Mouse (Mus musculus) MEL (cell line): ENCODE data around the gene Brd1. TPM values are rescaled to one million over a fixed set of nuclear protein-coding genes. Genes with fewer than 3 reads are reported as not detected.

Experiments used
- DNase-seq: peaks from one replicate; pipeline ENCODE4 v3.0.0; 2011; ENCODE audit warnings: low read depth, low spot score
- H3K27ac ChIP-seq: 2 replicates; pipeline ENCODE4 v1.5.1; 2012; ENCODE audit warnings: low read depth, mild to moderate bottlenecking, control low read depth, low read length, moderate library complexity; ENCODE audit not compliant: control insufficient read depth
- H3K27me3 ChIP-seq, 2 experiments: fragments of 150-350 bp in 1 of 2; sonication (generic) in 1 of 2; 2 replicates each; pipeline ENCODE4 v1.6.1; 2012; ENCODE audit warnings: low read length in 2 of 2, mild to moderate bottlenecking in 2 of 2, improper control_type of control experiment in 1 of 2, moderate library complexity in 1 of 2; ENCODE audit not compliant: insufficient read depth in 2 of 2, control insufficient read depth in 1 of 2
- H3K36me3 ChIP-seq, 2 experiments: 2 replicates each; pipeline ENCODE4 v1.6.1; 2012 to 2014; ENCODE audit warnings: low read length in 2 of 2, improper control_type of control experiment in 1 of 2, inconsistent platforms in 1 of 2, mild to moderate bottlenecking in 1 of 2; ENCODE audit not compliant: insufficient read depth in 2 of 2, control insufficient read depth in 1 of 2
- H3K4me1 ChIP-seq, 2 experiments: fragments of 150-350 bp in 1 of 2; sonication (generic) in 1 of 2; 2 replicates each; pipeline ENCODE4 v1.6.1; 2012; ENCODE audit warnings: low read length in 2 of 2, improper control_type of control experiment in 1 of 2, mild to moderate bottlenecking in 1 of 2; ENCODE audit not compliant: insufficient read depth in 2 of 2, control insufficient read depth in 1 of 2
- H3K4me3 ChIP-seq, 2 experiments: fragments of 150-350 bp in 1 of 2; sonication (generic) in 1 of 2; 2 replicates each; pipeline ENCODE4 v1.5.1; 2012; ENCODE audit warnings: low read depth in 2 of 2, low read length in 2 of 2, mild to moderate bottlenecking in 2 of 2, moderate library complexity in 2 of 2, control low read depth in 1 of 2, improper control_type of control experiment in 1 of 2; ENCODE audit not compliant: control insufficient read depth in 1 of 2, insufficient read depth in 1 of 2
- H3K79me2 ChIP-seq: 2 replicates; pipeline ENCODE4 v1.6.1; 2012; ENCODE audit warnings: mild to moderate bottlenecking, low read length, moderate library complexity; ENCODE audit not compliant: control insufficient read depth, poor library complexity, insufficient read depth
- H3K9ac ChIP-seq: 2 replicates; pipeline ENCODE4 v1.6.1; 2012; ENCODE audit warnings: low read depth, mild to moderate bottlenecking, control low read depth, low read length, moderate library complexity; ENCODE audit not compliant: control insufficient read depth, poor library complexity, severe bottlenecking
- H3K9me3 ChIP-seq: fragments of 150-350 bp; sonication (generic); replicated peaks from 2 replicates; pipeline ENCODE4 v1.6.1; 2012; ENCODE audit warnings: mild to moderate bottlenecking, low read length, improper control_type of control experiment, moderate library complexity; ENCODE audit not compliant: insufficient read depth
- CTCF ChIP-seq, 3 experiments: IDR thresholded peaks in 2 of 3; conservative IDR thresholded peaks in 1 of 3; 2 replicates each; pipeline ENCODE4 v1.5.1; 2011 to 2012; ENCODE audit warnings: low read length in 3 of 3, low read depth in 2 of 3, mild to moderate bottlenecking in 2 of 3, improper control_type of control experiment in 1 of 3, inconsistent platforms in 1 of 3, mixed read lengths in 1 of 3, moderate library complexity in 1 of 3; ENCODE audit not compliant: control insufficient read depth in 1 of 3, insufficient read depth in 1 of 3, poor library complexity in 1 of 3, severe bottlenecking in 1 of 3
- E2F4 ChIP-seq: IDR thresholded peaks from 2 replicates; pipeline ENCODE4 v1.6.1; 2011; ENCODE audit warnings: low read depth, low read length, improper control_type of control experiment, borderline replicate concordance
- ELF1 ChIP-seq: IDR thresholded peaks from 2 replicates; pipeline ENCODE4 v1.6.1; 2014; ENCODE audit warnings: low read depth, mild to moderate bottlenecking, inconsistent platforms, low read length, improper control_type of control experiment, moderate library complexity
- GABPA ChIP-seq: IDR thresholded peaks from 2 replicates; pipeline ENCODE4 v1.6.1; 2012; ENCODE audit warnings: low read depth, mild to moderate bottlenecking, inconsistent platforms, low read length, improper control_type of control experiment, moderate library complexity
- GATA1 ChIP-seq: IDR thresholded peaks from 2 replicates; pipeline ENCODE4 v1.6.1; 2011; ENCODE audit warnings: low read depth, low read length, improper control_type of control experiment
- HCFC1 ChIP-seq: IDR thresholded peaks from 2 replicates; pipeline ENCODE4 v1.6.1; 2012; ENCODE audit warnings: low read depth, mild to moderate bottlenecking, inconsistent platforms, low read length, improper control_type of control experiment, moderate library complexity
- JUND ChIP-seq: IDR thresholded peaks from 2 replicates; pipeline ENCODE4 v1.6.1; 2011; ENCODE audit warnings: low read depth, mild to moderate bottlenecking, improper control_type of control experiment, low read length
- KAT2A ChIP-seq: conservative IDR thresholded peaks from 2 replicates; pipeline ENCODE4 v1.6.1; 2012; ENCODE audit warnings: low read depth, low read length, improper control_type of control experiment, inconsistent platforms
- MAZ ChIP-seq: IDR thresholded peaks from 2 replicates; pipeline ENCODE4 v1.6.1; 2012; ENCODE audit warnings: low read depth, mild to moderate bottlenecking, inconsistent platforms, low read length, improper control_type of control experiment
- MEF2A ChIP-seq: IDR thresholded peaks from 2 replicates; pipeline ENCODE4 v1.6.1; 2014; ENCODE audit warnings: low read depth, mild to moderate bottlenecking, inconsistent platforms, low read length, improper control_type of control experiment; ENCODE audit not compliant: poor library complexity, insufficient replicate concordance, severe bottlenecking; ENCODE audit errors: extremely low read depth
- MXI1 ChIP-seq: IDR thresholded peaks from 2 replicates; pipeline ENCODE4 v1.6.1; 2011; ENCODE audit warnings: mild to moderate bottlenecking, low read depth, low read length, improper control_type of control experiment
- MYC ChIP-seq: IDR thresholded peaks from 2 replicates; pipeline ENCODE4 v1.6.1; 2011; ENCODE audit warnings: low read depth, mild to moderate bottlenecking, low read length, improper control_type of control experiment, moderate library complexity
- NRF1 ChIP-seq: IDR thresholded peaks from 2 replicates; pipeline ENCODE4 v1.6.1; 2014; ENCODE audit warnings: low read depth, mild to moderate bottlenecking, inconsistent platforms, low read length, improper control_type of control experiment, moderate library complexity; ENCODE audit not compliant: poor library complexity, insufficient read depth, severe bottlenecking
- POLR2A ChIP-seq, 2 experiments: IDR thresholded peaks; 2 replicates each; pipeline ENCODE4 v1.6.1; 2011 to 2012; ENCODE audit warnings: low read length in 2 of 2, mild to moderate bottlenecking in 2 of 2, control low read depth in 1 of 2, improper control_type of control experiment in 1 of 2, low read depth in 1 of 2, moderate library complexity in 1 of 2; ENCODE audit not compliant: control insufficient read depth in 1 of 2, insufficient read depth in 1 of 2, poor library complexity in 1 of 2
- POLR2AphosphoS2 ChIP-seq: IDR thresholded peaks from 2 replicates; pipeline ENCODE4 v1.6.1; 2011; ENCODE audit warnings: low read length, improper control_type of control experiment
- POLR2AphosphoS5 ChIP-seq: IDR thresholded peaks from 2 replicates; pipeline ENCODE4 v1.6.1; 2012; ENCODE audit warnings: low read depth, borderline replicate concordance, mild to moderate bottlenecking, inconsistent platforms, low read length, moderate library complexity, mixed read lengths
- RAD21 ChIP-seq: IDR thresholded peaks from 2 replicates; pipeline ENCODE4 v1.6.1; 2011; ENCODE audit warnings: mild to moderate bottlenecking, low read depth, low read length, improper control_type of control experiment
- SMC3 ChIP-seq: IDR thresholded peaks from 2 replicates; pipeline ENCODE4 v1.6.1; 2011; ENCODE audit warnings: low read depth, low read length, improper control_type of control experiment
- TBP ChIP-seq: IDR thresholded peaks from 2 replicates; pipeline ENCODE4 v1.8.0; 2011; ENCODE audit warnings: low read depth, low read length, improper control_type of control experiment
- UBTF ChIP-seq: IDR thresholded peaks from 2 replicates; pipeline ENCODE4 v1.6.1; 2012; ENCODE audit warnings: low read depth, mild to moderate bottlenecking, inconsistent platforms, low read length, improper control_type of control experiment, moderate library complexity, borderline replicate concordance; ENCODE audit not compliant: insufficient read depth
- USF1 ChIP-seq: IDR thresholded peaks from 2 replicates; pipeline ENCODE4 v1.6.1; 2014; ENCODE audit warnings: low read depth, mild to moderate bottlenecking, inconsistent platforms, low read length, improper control_type of control experiment, moderate library complexity
- USF2 ChIP-seq, 2 experiments: IDR thresholded peaks; 2 replicates each; pipeline ENCODE4 v1.6.1; 2011 to 2012; ENCODE audit warnings: improper control_type of control experiment in 2 of 2, low read length in 2 of 2, borderline replicate concordance in 1 of 2, inconsistent platforms in 1 of 2, low read depth in 1 of 2, mild to moderate bottlenecking in 1 of 2; ENCODE audit not compliant: insufficient read depth in 1 of 2
- polyA plus RNA-seq, 2 experiments: library from polyadenylated mRNA; stranded (reverse) in 1 of 2; unstranded in 1 of 2; fragments of >175 nt in 1 of 2; fragments of >200 nt in 1 of 2; gene quantifications; 2 replicates each; pipeline versions ENCODE4 v1.2.1 to v1.2.4; 2012; ENCODE audit warnings: low replicate concordance in 2 of 2, low read depth in 1 of 2; ENCODE audit not compliant: insufficient read length in 2 of 2, insufficient read depth in 1 of 2, missing spikeins in 1 of 2
- total RNA-seq: library from RNA; depleted of rRNA; stranded (reverse); fragments of 300-350 nt; gene quantifications from 2 replicates; pipeline ENCODE4 v1.2.3, GENCODE M21; 2012

The Brd1 gene
- total and polyA plus RNA-seq, 3 experiments: 33.7 to 72.7 (median 43.1) TPM

DNA sequence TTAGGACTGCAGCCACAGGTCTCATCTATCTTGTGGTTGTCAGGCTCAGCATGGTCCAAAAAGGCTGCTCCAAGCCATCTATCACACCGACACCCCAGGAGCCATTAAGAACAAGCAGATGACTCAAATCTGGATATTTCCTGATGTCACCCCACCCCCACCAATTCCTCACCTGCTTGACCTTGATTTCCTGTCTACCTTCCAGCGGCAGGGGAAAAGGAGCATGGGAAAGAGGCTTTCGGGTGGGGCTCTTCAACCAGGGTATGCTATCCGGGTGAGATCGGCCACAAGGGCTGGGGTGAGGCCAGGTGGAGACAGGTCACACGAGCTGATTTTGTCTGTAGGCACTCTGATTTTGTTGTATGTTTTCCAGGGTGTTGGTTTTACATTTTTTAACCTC is 50.0 kb downstream of the Brd1 start (continued):
- TF ChIP-seq GATA1: no peak

DNA sequence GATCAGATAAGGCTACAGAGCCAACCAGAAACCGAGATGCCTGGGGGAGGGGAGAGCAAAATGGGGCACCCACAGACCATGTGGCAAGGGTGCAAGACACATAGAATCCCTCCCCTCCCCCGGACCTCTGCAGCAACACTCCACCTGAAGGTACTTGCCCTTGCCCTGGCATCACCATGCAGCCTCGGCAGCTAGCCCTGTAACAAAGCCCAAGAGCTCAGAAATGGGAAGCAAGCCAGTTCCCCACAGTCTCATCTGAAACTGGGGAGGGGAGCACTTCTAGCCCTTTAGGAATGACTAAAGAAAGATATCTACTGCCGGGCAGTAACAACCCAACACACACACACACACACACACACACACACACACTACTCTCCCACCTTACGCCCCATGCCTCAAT is 53.1 kb downstream of the Brd1 start:
- Histone ChIP-seq H3K79me2 (no peaks in the 10 kb centered on the region), H3K27me3 (no peaks in the 10 kb centered on the region), H3K9me3 (no peaks in the 10 kb centered on the region), H3K4me3 (no peak overlapping the region), H3K27ac (no peak overlapping the region), H3K36me3 (no peaks in the 10 kb centered on the region), H3K4me1 (peaks cover 0 to 8% of the 10 kb centered on the region in 2 experiments; a peak in 2 of 4 replicates), H3K9ac (no peak overlapping the region)
- no peak for DNase-seq
- TF ChIP-seq E2F4: no peak
- TF ChIP-seq MYC: no peak
- TF ChIP-seq USF1: no peak
- no peak for TF ChIP-seq POLR2AphosphoS5
- no peak for TF ChIP-seq ELF1

DNA sequence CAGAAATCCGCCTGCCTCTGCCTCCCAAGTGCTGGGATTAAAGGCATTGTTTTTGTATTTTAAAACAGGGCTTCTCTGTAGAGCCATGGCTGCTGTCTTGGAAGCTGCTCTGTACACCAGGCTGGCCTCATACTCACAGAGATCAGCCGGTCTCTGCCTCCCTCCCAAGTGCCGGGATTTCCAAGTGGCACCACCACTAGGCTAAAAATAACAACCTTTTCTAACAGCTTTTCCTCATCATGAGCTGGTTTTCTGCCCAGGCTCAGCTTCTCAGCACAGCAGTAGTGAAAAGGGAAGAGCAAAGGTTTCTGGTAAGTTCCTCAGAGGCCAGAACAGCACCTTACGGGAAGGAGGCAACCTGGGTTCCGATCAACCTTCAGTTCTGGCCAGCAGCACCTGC is 56.5 kb downstream of the Brd1 start:
- Histone ChIP-seq H3K9me3 (no peaks in the 10 kb centered on the region), H3K36me3 (no peaks in the 10 kb centered on the region), H3K79me2 (no peaks in the 10 kb centered on the region), H3K9ac (no peak overlapping the region), H3K27me3 (0 out of 4 replicates have a peak, but pooled peaks cover 0 to 2% of the 10 kb centered on the region in 2 experiments), H3K4me1 (peaks cover 0 to 8% of the 10 kb centered on the region in 2 experiments; a peak in 2 of 4 replicates), H3K4me3 (no peak overlapping the region), H3K27ac (no peak overlapping the region)
- TF ChIP-seq SMC3: no peak
- no peak for TF ChIP-seq USF2 (IDR thresholded peaks at IDR 0.05; ENCODE audit: borderline replicate concordance in 1 of 2, insufficient read depth in 1 of 2, low read depth in 1 of 2, low read length in 2 of 2)
- TF ChIP-seq MXI1: no peak
- TF ChIP-seq TBP: no peak
- DNase-seq: no peak

DNA sequence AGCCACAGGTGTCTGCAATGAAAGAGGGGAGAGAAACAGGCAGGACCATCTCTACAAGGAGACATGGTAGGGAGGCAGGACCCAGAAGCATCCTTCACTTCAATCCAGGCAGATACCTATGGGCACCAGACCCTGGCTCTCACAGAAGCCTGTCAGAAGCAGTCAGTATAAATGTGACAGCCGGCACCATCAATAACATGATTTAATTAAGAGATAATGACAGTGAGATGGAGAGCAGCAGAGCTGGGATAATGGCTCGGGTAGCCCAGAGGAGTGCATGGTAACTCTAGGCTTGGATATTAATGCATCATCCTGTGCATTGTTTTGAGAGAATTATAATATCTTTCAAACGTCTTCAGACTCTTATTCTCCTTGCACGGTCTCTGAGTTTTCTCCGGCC is 58.0 kb downstream of the Brd1 start:
- Histone ChIP-seq H3K9ac (no peak overlapping the region), H3K4me1 (peaks cover 0 to 5% of the 10 kb centered on the region in 2 experiments; a peak in 2 of 4 replicates), H3K27ac (no peak overlapping the region), H3K4me3 (no peak overlapping the region), H3K9me3 (no peaks in the 10 kb centered on the region), H3K79me2 (no peaks in the 10 kb centered on the region), H3K36me3 (no peaks in the 10 kb centered on the region), H3K27me3 (0 out of 4 replicates have a peak, but pooled peaks cover 0 to 2% of the 10 kb centered on the region in 2 experiments)
- no peak for DNase-seq
- no peak for TF ChIP-seq GABPA
- TF ChIP-seq POLR2AphosphoS5: no peak
- TF ChIP-seq KAT2A: no peak
- no peak for TF ChIP-seq HCFC1
- no peak for TF ChIP-seq UBTF
- no peak for TF ChIP-seq TBP
- TF ChIP-seq USF1: no peak
- TF ChIP-seq POLR2AphosphoS2: no peak
- TF ChIP-seq RAD21: no peak
- TF ChIP-seq USF2 (IDR thresholded peaks at IDR 0.05; ENCODE audit: borderline replicate concordance in 1 of 2, insufficient read depth in 1 of 2, low read depth in 1 of 2, low read length in 2 of 2): no peak
- TF ChIP-seq MYC: no peak
- TF ChIP-seq CTCF (IDR thresholded peaks at IDR 0.05 in 2 of 3, conservative IDR thresholded peaks at IDR 0.05 in 1 of 3; ENCODE audit: control insufficient read depth in 1 of 3, insufficient read depth in 1 of 3, low read depth in 2 of 3, low read length in 3 of 3, poor library complexity in 1 of 3, severe bottlenecking in 1 of 3): no peak
- no peak for TF ChIP-seq JUND
- TF ChIP-seq NRF1: no peak
- no peak for TF ChIP-seq MAZ
- TF ChIP-seq SMC3: no peak
- TF ChIP-seq POLR2A (IDR thresholded peaks at IDR 0.05; ENCODE audit: control insufficient read depth in 1 of 2, insufficient read depth in 1 of 2, low read depth in 1 of 2, low read length in 2 of 2, poor library complexity in 1 of 2): no peak
- TF ChIP-seq MEF2A: no peak
